Mouse (Mus musculus) testis, adult 2 months (tissue): ENCODE results near the gene Ubash3b.

Source experiments
- CTCF ChIP-seq: fragments of 200-500 bp; IDR thresholded peaks from 2 replicates; pipeline ENCODE4 v1.5.1; 2012; ENCODE audit warnings: low read depth, mild to moderate bottlenecking, inconsistent platforms, low read length, moderate library complexity; ENCODE audit not compliant: control insufficient read depth, insufficient read depth, insufficient replicate concordance
- POLR2A ChIP-seq: fragments of 200-500 bp; IDR thresholded peaks from 2 replicates; pipeline ENCODE4 v1.6.1; 2012; ENCODE audit warnings: low read depth, mild to moderate bottlenecking, inconsistent platforms, low read length, moderate library complexity; ENCODE audit not compliant: control insufficient read depth

DNA sequence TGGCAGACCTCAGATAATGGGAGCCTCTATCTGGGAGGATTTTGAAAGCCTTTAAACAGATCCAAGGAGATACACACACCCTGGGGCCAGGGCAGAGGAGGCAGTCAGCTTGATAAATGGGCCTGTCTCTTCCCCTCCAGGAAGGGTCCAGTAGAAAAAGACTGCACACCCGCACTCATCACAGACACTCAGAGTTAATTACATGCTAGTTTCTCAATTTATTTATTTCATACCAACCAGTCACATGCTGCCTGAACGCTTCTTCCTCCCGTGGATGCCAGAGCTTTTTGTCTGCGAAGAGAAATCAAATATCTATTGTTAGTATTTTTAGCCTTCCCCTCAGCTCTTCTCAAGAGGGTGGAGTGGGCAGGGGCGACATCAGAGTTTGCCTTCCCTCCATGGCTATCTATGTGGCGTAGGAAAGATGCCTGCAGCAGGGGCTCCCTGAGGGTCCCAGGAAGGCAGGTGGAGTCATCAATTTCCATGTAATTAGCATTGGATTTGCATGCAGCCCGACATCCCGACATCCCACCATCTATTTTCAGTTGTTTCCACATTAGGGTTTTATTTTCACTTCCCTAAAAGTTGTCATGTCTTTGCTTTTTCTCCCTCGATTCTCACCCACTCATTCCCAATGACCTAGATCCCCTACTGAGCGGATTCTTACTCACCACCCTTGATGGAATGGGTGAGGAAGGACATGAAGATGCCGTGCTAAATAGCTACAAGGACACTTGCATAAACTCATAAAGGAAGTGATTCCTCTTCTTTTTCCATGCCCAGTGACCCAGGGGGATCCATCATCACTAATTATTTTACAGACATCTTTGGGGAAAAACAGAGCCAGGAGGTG lies 110.2 kb downstream of the Ubash3b start:
- TF ChIP-seq POLR2A: no peak
- TF ChIP-seq CTCF: no peak
